In the genomic region with DNA sequence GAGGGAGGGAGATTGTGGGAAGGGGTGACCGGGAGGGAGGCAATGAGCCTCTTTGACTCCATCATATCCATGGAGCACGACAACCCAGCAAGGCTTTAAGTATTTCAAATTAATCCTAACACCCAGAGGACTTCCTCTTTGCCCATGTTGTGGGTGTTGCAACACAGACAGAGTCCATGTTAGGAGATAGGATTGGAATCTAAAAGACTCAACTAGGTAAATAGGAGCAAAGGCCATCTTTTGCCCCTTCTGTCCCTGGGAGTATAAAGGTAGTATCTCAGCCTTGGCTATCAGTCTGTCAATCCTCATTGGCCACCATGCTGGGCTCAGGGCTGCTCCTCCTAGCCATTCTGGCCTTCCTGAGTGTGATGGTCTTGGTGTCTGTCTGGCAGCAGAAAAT, we compare ENCODE assay signal across 25 mouse cellular contexts. TPM values are rescaled to one million over a fixed set of nuclear protein-coding genes. Genes with fewer than 3 reads are reported as not detected.
"Had no signal": no experiment of that assay in that cellular context is flagged by ENCODE, and none has a peak within 500 bp of the region (broad histone marks: within the 10 kb centered on the region; RNA-seq: fewer than 3 reads in every experiment).

A gene (plus strand): TSS at position 293 of the 400 bp plus-strand sequence.

- ATAC-seq: lung, postnatal 0 days; midbrain, embryonic 13.5 days; midbrain, embryonic 15.5 days had no signal

- H3K27me3 ChIP-seq: lung, embryonic 15.5 days; megakaryocyte, embryonic 14.5 days; midbrain, embryonic 13.5 days; midbrain, embryonic 15.5 days; neural tube, embryonic 12.5 days had no signal

- DNase-seq: lung, adult 2 months; lung, postnatal 14 days; lung, postnatal 36 days; right cerebral cortex, postnatal 14 days; right cerebral cortex, postnatal 4 days; spleen, adult 18-20 months; thymus, adult 18-20 months; thymus, postnatal 14 days; thymus, postnatal 36 days had no signal

- H3K4me2 ChIP-seq: lung, embryonic 15.5 days; midbrain, embryonic 11.5 days; midbrain, embryonic 13.5 days; midbrain, embryonic 15.5 days; neural tube, embryonic 12.5 days had no signal

- H3K27ac ChIP-seq: lung, embryonic 15.5 days; macrophage; midbrain, embryonic 13.5 days; midbrain, embryonic 15.5 days; neural tube, embryonic 12.5 days had no signal

- H3K9ac ChIP-seq: lung, embryonic 15.5 days; midbrain, embryonic 13.5 days; midbrain, embryonic 15.5 days; neural tube, embryonic 12.5 days had no signal

- H3K4me3 ChIP-seq: lung, embryonic 15.5 days; megakaryocyte, embryonic 14.5 days; midbrain, embryonic 13.5 days; midbrain, embryonic 15.5 days; neural tube, embryonic 12.5 days had no signal

- H3K4me1 ChIP-seq: lung, embryonic 15.5 days; megakaryocyte, embryonic 14.5 days; midbrain, embryonic 13.5 days; midbrain, embryonic 15.5 days; neural tube, embryonic 12.5 days had no signal

- H3K36me3 ChIP-seq: lung, embryonic 15.5 days; midbrain, embryonic 13.5 days; midbrain, embryonic 15.5 days; neural tube, embryonic 12.5 days had no signal

- H3K9me3 ChIP-seq: lung, embryonic 15.5 days; midbrain, embryonic 15.5 days had no signal

RNA-seq across cellular contexts. Expression of the gene that starts here (rescaled TPM):
- total RNA-seq: megakaryocyte progenitor cell, adult 5-6 weeks; midbrain, postnatal 0 days; monocyte, adult 5-6 weeks; neutrophil, adult 5-6 weeks had no signal
- polyA plus RNA-seq: lung, embryonic 15.5 days; lung, postnatal 0 days; macrophage; midbrain, embryonic 11.5 days; midbrain, embryonic 13.5 days; midbrain, embryonic 15.5 days; midbrain, postnatal 0 days; neural tube, embryonic 12.5 days; neural tube, embryonic 14.5 days; small intestine, adult 2 months; stomach, embryonic 14.5 days; thymus, postnatal 0 days had no signal
